Mouse (Mus musculus) liver, postnatal 0 days (tissue): ENCODE results near the gene Adcy6. TPM values are rescaled to one million over a fixed set of nuclear protein-coding genes. Genes with fewer than 3 reads are reported as not detected.

Experiments used
- ATAC-seq: fragments of 200-750 bp; cut with Nextera tagmentation; 2 replicates; pipeline ENCODE4 v1.8.0; 2017; ENCODE audit warnings: mild to moderate bottlenecking, moderate library complexity
- DNase-seq: peaks from one replicate; pipeline ENCODE4 v3.0.0-alpha.2; 2016
- H3K27ac ChIP-seq: fragments of 300-500 bp; sonication (generic); 2 replicates; pipeline ENCODE4 v1.5.1; 2014; ENCODE audit warnings: antibody characterized with exemption, moderate library complexity, mild to moderate bottlenecking, low read depth
- H3K27me3 ChIP-seq: fragments of 300-500 bp; sonication (generic); 2 replicates; pipeline ENCODE4 v1.6.1; 2014; ENCODE audit warnings: low read length, control low read depth, mixed read lengths; ENCODE audit not compliant: insufficient read depth
- H3K36me3 ChIP-seq: fragments of 300-500 bp; sonication (generic); replicated peaks from 2 replicates; pipeline ENCODE4 v1.6.1; 2014; ENCODE audit warnings: mild to moderate bottlenecking, control low read depth, low read length, moderate library complexity, mixed read lengths; ENCODE audit not compliant: insufficient read depth
- H3K4me1 ChIP-seq: fragments of 300-500 bp; sonication (generic); 2 replicates; pipeline ENCODE4 v1.6.1; 2014; ENCODE audit warnings: antibody characterized with exemption, mild to moderate bottlenecking, control low read depth; ENCODE audit not compliant: insufficient read depth
- H3K4me2 ChIP-seq: fragments of 300-500 bp; sonication (generic); 2 replicates; pipeline ENCODE4 v1.6.1; 2014; ENCODE audit warnings: low read depth, mild to moderate bottlenecking, low read length, moderate library complexity, mixed read lengths
- H3K4me3 ChIP-seq: fragments of 300-500 bp; sonication (generic); 2 replicates; pipeline ENCODE4 v1.5.1; 2014; ENCODE audit warnings: low read depth, low read length
- H3K9ac ChIP-seq: fragments of 300-500 bp; sonication (generic); replicated peaks from 2 replicates; pipeline ENCODE4 v1.6.1; 2014; ENCODE audit warnings: mild to moderate bottlenecking, moderate library complexity
- H3K9me3 ChIP-seq: fragments of 300-500 bp; sonication (generic); 2 replicates; pipeline ENCODE4 v1.6.1; 2016; ENCODE audit warnings: mild to moderate bottlenecking, control low read depth, low read length, mixed read lengths
- CTCF ChIP-seq: sonication (generic); IDR thresholded peaks from 2 replicates; pipeline ENCODE4 v1.5.1; 2016; ENCODE audit warnings: antibody characterized with exemption, low read depth
- EP300 ChIP-seq: IDR thresholded peaks from 2 replicates; pipeline ENCODE4 v1.6.1; 2016; ENCODE audit warnings: antibody characterized with exemption, low read depth, mild to moderate bottlenecking
- WGBS: fragments of 180-500 bp; shearing (Covaris S2); extraction: QIAGEN DNeasy Blood & Tissue Kit; methylation state at CpG from one replicate; pipeline ENCODE4 v1.1.7; 2014; ENCODE audit not compliant: insufficient replicate concordance; 5-methylcytosine and 5-hydroxymethylcytosine counted together
- polyA plus RNA-seq: library from polyadenylated mRNA; unstranded; fragments of >200 nt; fragmentation: Nextera tagmentation; extraction: Ambion mirVana; gene quantifications from 2 replicates; pipeline ENCODE4 v1.2.1, GENCODE M21; 2015

Gene Adcy6
- polyA plus RNA-seq, 1 experiment from 2014 or later: 7.7 TPM

DNA sequence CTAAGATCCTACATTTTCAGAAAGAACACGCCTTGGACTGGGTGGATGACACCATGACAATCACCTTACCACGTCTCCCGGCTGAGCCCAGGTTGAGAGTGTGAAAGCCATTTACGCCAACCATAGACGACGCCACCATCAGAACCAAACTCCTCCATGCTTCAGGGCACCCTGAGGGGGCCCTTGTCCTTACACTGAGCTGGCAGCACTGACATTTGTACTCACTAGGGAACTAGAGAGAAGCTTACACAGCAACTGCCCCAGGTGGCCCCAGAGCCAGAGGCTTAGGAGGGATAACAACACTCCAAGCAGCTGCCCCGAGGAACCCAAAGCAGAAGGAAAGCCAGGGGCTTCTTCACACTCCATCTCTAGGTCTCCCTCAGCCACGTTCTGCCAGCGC is 3.1 kb downstream of the Adcy6 start:
- DNase-seq: no peak
- H3K4me1 ChIP-seq: peaks cover 50% of the 10 kb centered on the region
- peak overlapping the region; percentile 84 for H3K27ac ChIP-seq
- peak overlapping the region; percentile 89; the same call in 1 of the 2 replicates for H3K4me3 ChIP-seq
- peaks cover 6% of the 10 kb centered on the region for H3K36me3 ChIP-seq
- no peaks in the 10 kb centered on the region for H3K27me3 ChIP-seq
- peak overlapping the region; percentile 90 for H3K9ac ChIP-seq
- ATAC-seq: no peak
- no peaks in the 10 kb centered on the region for H3K9me3 ChIP-seq
- WGBS: 52% methylated on average over 9 of the region's 9 CpGs
- H3K4me2 ChIP-seq: peak overlapping the region; percentile 95
- TF ChIP-seq CTCF (no peak), EP300 (no peak)

DNA sequence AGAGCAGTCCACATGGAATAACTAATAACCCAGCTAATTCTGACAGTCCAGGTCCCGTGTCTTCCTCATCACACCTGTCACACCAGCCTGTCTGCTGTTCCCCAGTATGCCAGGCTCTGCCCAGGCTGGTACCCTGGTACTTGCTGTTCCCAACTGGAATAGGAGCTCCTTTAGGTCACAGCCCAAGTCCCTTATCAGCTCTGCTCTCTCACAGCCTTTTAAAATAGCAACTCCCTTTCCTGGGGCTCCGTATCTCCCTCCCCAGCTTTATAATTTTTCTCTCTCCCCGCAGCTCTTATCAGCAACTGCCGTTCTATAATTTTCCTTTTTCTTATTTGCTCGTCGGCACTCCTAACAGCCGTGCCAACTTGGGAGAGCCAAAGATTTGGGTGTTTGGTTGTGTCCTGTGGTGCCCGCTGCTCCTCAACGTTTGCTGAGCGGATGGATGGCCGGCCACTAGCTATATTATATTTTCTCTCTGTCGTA is 3.8 kb downstream of the Adcy6 start:
- Histone ChIP-seq H3K27ac (peak overlapping the region; percentile 84), H3K4me2 (peak overlapping the region; percentile 95), H3K4me1 (peaks cover 56% of the 10 kb centered on the region), H3K4me3 (peak overlapping the region; percentile 89), H3K27me3 (no peaks in the 10 kb centered on the region), H3K9me3 (no peaks in the 10 kb centered on the region), H3K9ac (peak overlapping the region; percentile 90), H3K36me3 (peaks cover 11% of the 10 kb centered on the region)
- TF ChIP-seq EP300 (peak; percentile 98), CTCF (no peak)
- DNase-seq: peak; percentile 58
- peak; percentile 74 for ATAC-seq
- WGBS: 45% methylated on average over 12 of the region's 12 CpGs

DNA sequence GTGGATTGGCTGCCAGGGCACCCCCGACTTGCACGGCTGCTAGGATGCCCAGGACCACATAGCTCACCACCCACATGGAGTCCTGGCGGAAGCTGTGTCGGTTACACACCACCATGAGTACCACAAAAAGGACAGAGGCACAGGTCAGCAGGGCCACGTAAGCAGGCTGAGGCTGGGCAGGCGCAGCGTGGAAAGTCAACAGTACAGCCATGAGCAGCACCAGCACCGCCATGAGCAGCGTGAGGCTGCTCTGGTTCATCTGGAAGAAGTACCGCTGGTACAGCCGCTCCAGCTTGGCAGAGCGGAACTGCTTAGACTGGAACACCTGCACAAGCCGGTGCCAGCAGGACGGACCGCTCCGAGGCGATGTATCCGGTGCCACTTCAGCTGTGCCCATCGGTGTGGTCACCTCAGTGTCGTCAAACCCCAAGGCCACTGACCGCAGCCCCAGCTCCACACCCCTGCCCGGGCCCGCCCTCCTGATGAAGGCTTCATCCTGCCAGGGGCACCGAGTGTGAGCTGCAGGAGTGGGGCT is 5.8 kb downstream of the Adcy6 start:
- peaks cover 27% of the 10 kb centered on the region for H3K36me3 ChIP-seq
- 0 out of 2 replicates have a peak overlapping the region, but pooled peaks have one; percentile 82 for H3K27ac ChIP-seq
- H3K9ac ChIP-seq: no peak overlapping the region
- TF ChIP-seq EP300: no peak
- TF ChIP-seq CTCF: no peak
- WGBS: 90% methylated on average over 24 of the region's 24 CpGs
- no peaks in the 10 kb centered on the region for H3K27me3 ChIP-seq
- 0 out of 2 replicates have a peak overlapping the region, but pooled peaks have one; percentile 57 for H3K4me3 ChIP-seq
- no peak for DNase-seq
- peak overlapping the region; percentile 81 for H3K4me2 ChIP-seq
- H3K4me1 ChIP-seq: peaks cover 55% of the 10 kb centered on the region
- no peak for ATAC-seq
- H3K9me3 ChIP-seq: no peaks in the 10 kb centered on the region

- peak overlapping the region; percentile 76 for H3K9ac ChIP-seq
- DNase-seq (peak; percentile 60), ATAC-seq (0 out of 2 replicates have a peak, but pooled peaks have one; percentile 16)
- H3K27ac ChIP-seq: peak overlapping the region; percentile 82
- H3K36me3 ChIP-seq: peaks cover 37% of the 10 kb centered on the region
- no peaks in the 10 kb centered on the region for H3K9me3 ChIP-seq
- TF ChIP-seq CTCF (no peak), EP300 (no peak)
- WGBS: 43% methylated on average over 4 of the region's 4 CpGs
- peaks cover 55% of the 10 kb centered on the region for H3K4me1 ChIP-seq
- peak overlapping the region; percentile 57 for H3K4me3 ChIP-seq
- no peaks in the 10 kb centered on the region for H3K27me3 ChIP-seq
- H3K4me2 ChIP-seq: peak overlapping the region; percentile 81
Observed at GRCm38 (mm10) chr15:98602921-98603458, 6.9 kb downstream of the Adcy6 start.

- WGBS: 55% methylated on average over 13 of the region's 13 CpGs
- Histone ChIP-seq H3K27ac (peak overlapping the region; percentile 82), H3K4me3 (peak overlapping the region; percentile 57), H3K9ac (peak overlapping the region; percentile 76), H3K27me3 (no peaks in the 10 kb centered on the region), H3K9me3 (no peaks in the 10 kb centered on the region), H3K4me2 (peak overlapping the region; percentile 81), H3K4me1 (peaks cover 48% of the 10 kb centered on the region), H3K36me3 (peaks cover 44% of the 10 kb centered on the region)
- peak; percentile 58 for ATAC-seq
- peak; percentile 53 for DNase-seq
- TF ChIP-seq EP300 (no peak), CTCF (no peak)
Observed at GRCm38 (mm10) chr15:98602191-98602881, 7.5 kb downstream of the Adcy6 start.

GRCm38 (mm10) chr15:98601832-98602190 is 8.1 kb downstream of the Adcy6 start:
- Histone ChIP-seq H3K9me3 (no peaks in the 10 kb centered on the region), H3K4me3 (peak overlapping the region; percentile 57), H3K9ac (peak overlapping the region; percentile 76), H3K27me3 (no peaks in the 10 kb centered on the region), H3K27ac (peak overlapping the region; percentile 82), H3K4me1 (peaks cover 43% of the 10 kb centered on the region), H3K4me2 (peak overlapping the region; percentile 81), H3K36me3 (peaks cover 49% of the 10 kb centered on the region)
- no peak for DNase-seq
- ATAC-seq: no peak
- WGBS: 37% methylated on average over 7 of the region's 7 CpGs
- TF ChIP-seq CTCF: no peak
- TF ChIP-seq EP300: peak; percentile 15; the same call in 1 of the 2 replicates
